Mouse (Mus musculus) cerebellum, adult 8-10 months (tissue): Measurements from ENCODE around the gene Sec62.

ENCODE experiments used
- DNase-seq: peaks from one replicate; pipeline ENCODE4 v3.0.0; 2022

Sec62 gene

GRCm38 (mm10) chr3:30792737-30793402 lies at the start of gene Sec62:
Gene Sec62 (plus strand): TSS chr3:30792875.
- DNase-seq: peak; percentile 95

GRCm38 (mm10) chr3:30742891-30743290 lies 49.8 kb upstream of the Sec62 start:
- DNase-seq: no peak

- no peak for DNase-seq
These were observed 46.7 kb upstream of the Sec62 start, which contains the start of gene Samd7 for GRCm38 (mm10) chr3:30746006-30746405. Gene Samd7 (plus strand): TSS chr3:30746293.

- DNase-seq: no peak
These were observed 44.4 kb upstream of the Sec62 start for GRCm38 (mm10) chr3:30748316-30748715.

- no peak for DNase-seq
These were observed 38.0 kb upstream of the Sec62 start for GRCm38 (mm10) chr3:30754696-30755095.

GRCm38 (mm10) chr3:30764877-30765276 lies 27.8 kb upstream of the Sec62 start:
- DNase-seq: no peak

GRCm38 (mm10) chr3:30765311-30766027 lies 27.2 kb upstream of the Sec62 start:
- DNase-seq: no peak

GRCm38 (mm10) chr3:30766177-30766576 lies 26.5 kb upstream of the Sec62 start:
- DNase-seq: no peak

- no peak for DNase-seq
These were observed 25.4 kb upstream of the Sec62 start for GRCm38 (mm10) chr3:30767271-30767670.

GRCm38 (mm10) chr3:30769755-30770515 lies 22.7 kb upstream of the Sec62 start:
- no peak for DNase-seq

GRCm38 (mm10) chr3:30771560-30771959 lies 21.1 kb upstream of the Sec62 start:
- no peak for DNase-seq

- DNase-seq: no peak
These were observed 20.0 kb upstream of the Sec62 start for GRCm38 (mm10) chr3:30772631-30773030.

- DNase-seq: no peak
These were observed 18.0 kb upstream of the Sec62 start for GRCm38 (mm10) chr3:30774677-30775076.

GRCm38 (mm10) chr3:30777984-30778383 lies 14.7 kb upstream of the Sec62 start:
- no peak for DNase-seq

GRCm38 (mm10) chr3:30788531-30788930 lies 4.1 kb upstream of the Sec62 start:
- DNase-seq: no peak

- DNase-seq: no peak
These were observed 937 bp downstream of the Sec62 start for GRCm38 (mm10) chr3:30793403-30794221.

- no peak for DNase-seq
These were observed 9.5 kb downstream of the Sec62 start for GRCm38 (mm10) chr3:30802171-30802570.

GRCm38 (mm10) chr3:30812881-30813280 lies 20.2 kb downstream of the Sec62 start:
- no peak for DNase-seq

- no peak for DNase-seq
These were observed 26.0 kb downstream of the Sec62 start for GRCm38 (mm10) chr3:30818630-30819125.

GRCm38 (mm10) chr3:30822163-30822562 lies 29.5 kb downstream of the Sec62 start:
- DNase-seq: no peak

GRCm38 (mm10) chr3:30826069-30826468 lies 33.4 kb downstream of the Sec62 start:
- DNase-seq: no peak

GRCm38 (mm10) chr3:30831848-30832606 lies 39.4 kb downstream of the Sec62 start:
- no peak for DNase-seq
